Mouse (Mus musculus) granulocyte monocyte progenitor cell, adult 5-6 weeks (primary cell): ENCODE measurements at regions not wholly inside any gene's neighbourhood (a gene's known extent, or its start where the extent isn't known, plus 50 kb on each side); places are given as distances from the start of the nearest gene placed in this dataset.
A peak's percentile ranks its signal among the peaks of the same experiment; 100 is the strongest.

ENCODE experiments used
- ATAC-seq: replicated peaks from 2 replicates; pipeline ENCODE4 v1.8.0; 2016; ENCODE audit warnings: mild to moderate bottlenecking, moderate TSS enrichment, inconsistent platforms; ENCODE audit not compliant: poor library complexity, severe bottlenecking

- ATAC-seq: no peak
Measured at GRCm38 (mm10) chr9:67118429-67118828, 69.2 kb upstream of the Tpm1 start.

GRCm38 (mm10) chr9:67117639-67118038 lies 68.4 kb upstream of the Tpm1 start:
- no peak for ATAC-seq

- no peak for ATAC-seq
Measured at GRCm38 (mm10) chr9:67115991-67116390, 66.8 kb upstream of the Tpm1 start.

GRCm38 (mm10) chr9:67114099-67114498 lies 64.9 kb upstream of the Tpm1 start:
- no peak for ATAC-seq

- ATAC-seq: no peak
Measured at GRCm38 (mm10) chr9:67111836-67112584, 62.8 kb upstream of the Tpm1 start.

GRCm38 (mm10) chr9:67107938-67108337 lies 58.7 kb upstream of the Tpm1 start:
- ATAC-seq: no peak

GRCm38 (mm10) chr9:67105867-67106266 lies 56.7 kb upstream of the Tpm1 start:
- peak; percentile 81 for ATAC-seq

GRCm38 (mm10) chr9:67105216-67105615 lies 56.0 kb upstream of the Tpm1 start:
- no peak for ATAC-seq

- no peak for ATAC-seq
Measured at GRCm38 (mm10) chr9:67104616-67105015, 55.4 kb upstream of the Tpm1 start.

- ATAC-seq: no peak
Measured at GRCm38 (mm10) chr9:67102578-67102977, 53.4 kb upstream of the Tpm1 start.

- ATAC-seq: no peak
Measured at GRCm38 (mm10) chr9:67099471-67099870, 50.3 kb upstream of the Tpm1 start.
